Mouse (Mus musculus) 3134 (cell line): ENCODE measurements around the gene Ggta1.

Experiments
- DNase-seq: peaks from one replicate; pipeline ENCODE4 v3.0.0-alpha.2; 2011; ENCODE audit warnings: low spot score; ENCODE audit not compliant: insufficient read length; ENCODE audit errors: extremely low read depth

Ggta1 gene

DNA sequence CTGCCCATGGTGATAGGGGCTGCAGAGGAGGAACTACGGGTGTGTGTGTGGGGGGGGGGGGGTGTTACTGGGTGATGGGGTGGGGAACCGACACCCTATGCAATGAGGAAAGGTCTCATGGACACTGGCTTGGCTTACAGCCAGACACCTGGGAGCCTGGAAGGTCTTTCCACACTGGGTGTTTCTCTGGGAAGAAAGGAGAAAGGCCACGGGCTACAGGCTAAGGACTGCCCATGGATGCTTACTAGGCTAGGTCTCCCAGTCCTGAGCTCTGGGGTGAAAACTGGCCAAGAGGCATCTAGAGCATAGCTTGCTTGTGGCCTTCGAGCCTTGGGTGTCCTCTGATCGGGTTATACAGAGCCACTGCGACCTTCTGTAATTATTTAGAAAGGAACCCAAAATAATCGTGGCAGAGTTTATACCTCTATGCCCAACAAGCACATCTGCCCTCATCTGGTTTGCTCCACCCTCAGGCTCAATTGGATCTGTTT lies at the start of gene Ggta1:
Gene Ggta1 (minus strand): TSS at position 441 of the 491 bp plus-strand sequence.
- peak; percentile 37 for DNase-seq

DNA sequence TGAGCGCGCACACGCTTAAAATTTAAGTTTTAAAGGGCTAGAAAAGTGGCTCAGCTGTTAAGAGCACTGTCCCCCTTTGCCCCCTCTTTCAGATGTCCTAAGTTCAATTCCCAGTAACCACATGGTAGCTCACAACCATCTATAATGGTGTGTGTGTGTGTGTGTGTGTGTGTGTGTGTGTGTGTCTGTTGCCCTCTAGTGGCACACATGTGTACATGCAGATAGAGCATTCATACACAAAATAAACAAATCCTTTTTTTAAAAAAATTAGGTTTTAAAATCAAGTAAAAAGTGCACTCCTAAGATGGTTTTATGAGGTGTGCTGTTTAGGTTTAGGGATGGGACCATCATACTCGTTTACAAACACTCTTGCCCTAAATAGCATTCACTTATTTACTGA lies 49.2 kb upstream of the Ggta1 start:
- no peak for DNase-seq

DNA sequence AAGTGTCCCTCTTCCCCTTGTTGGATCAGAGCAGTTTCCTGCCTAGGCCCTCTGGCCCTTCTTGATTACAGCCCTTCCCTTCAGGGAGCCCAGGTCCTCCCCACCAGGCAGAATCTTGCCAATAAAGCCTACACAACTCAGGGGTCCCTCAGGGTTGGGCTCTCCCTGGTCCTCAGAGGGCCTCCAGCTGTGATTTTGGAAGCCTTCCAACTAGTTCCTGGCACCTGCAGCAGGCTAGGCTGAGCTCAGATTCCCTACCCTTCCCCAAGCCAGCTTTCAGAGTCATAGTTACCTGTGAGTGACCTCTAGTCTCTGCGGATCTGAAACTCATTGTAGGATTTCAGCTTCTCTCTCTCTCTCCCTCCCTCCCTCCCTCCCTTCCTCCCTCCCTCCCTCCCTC lies 47.9 kb upstream of the Ggta1 start:
- no peak for DNase-seq

DNA sequence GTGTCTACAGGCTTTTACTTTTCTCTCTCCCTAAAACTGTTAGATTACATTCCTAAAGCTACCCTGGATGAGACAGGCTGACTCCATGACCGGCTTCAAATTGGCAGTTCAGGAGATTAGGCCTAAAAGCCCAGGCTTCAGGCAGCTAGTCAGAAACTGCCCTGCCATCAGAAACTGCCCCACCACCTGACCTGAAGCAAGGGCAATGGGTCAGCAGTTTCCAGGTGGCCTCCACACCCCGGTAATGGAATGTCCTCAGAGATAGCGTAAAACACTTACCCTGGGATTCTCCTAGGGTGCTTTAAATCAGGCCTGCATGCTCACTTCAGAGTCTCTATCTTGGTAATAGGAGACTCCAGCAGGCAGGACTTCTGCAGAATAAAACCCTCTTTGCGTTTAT lies 46.9 kb upstream of the Ggta1 start:
- DNase-seq = no peak

DNA sequence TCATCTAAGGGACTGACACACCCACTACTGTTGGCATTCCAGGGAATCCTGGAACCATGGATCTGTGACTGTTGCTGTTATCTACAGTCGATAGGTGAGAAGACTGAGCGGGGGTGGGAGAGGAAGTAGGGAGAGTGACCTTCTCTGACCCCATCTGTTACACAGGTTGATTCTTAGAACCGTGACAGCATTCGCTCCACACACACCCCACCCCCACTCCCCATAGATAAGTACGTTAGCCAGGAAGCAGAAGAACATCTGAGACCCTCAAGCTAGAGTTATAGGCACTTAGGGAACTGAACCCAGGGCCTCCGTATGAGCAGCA lies 46.3 kb upstream of the Ggta1 start:
- no peak for DNase-seq

DNA sequence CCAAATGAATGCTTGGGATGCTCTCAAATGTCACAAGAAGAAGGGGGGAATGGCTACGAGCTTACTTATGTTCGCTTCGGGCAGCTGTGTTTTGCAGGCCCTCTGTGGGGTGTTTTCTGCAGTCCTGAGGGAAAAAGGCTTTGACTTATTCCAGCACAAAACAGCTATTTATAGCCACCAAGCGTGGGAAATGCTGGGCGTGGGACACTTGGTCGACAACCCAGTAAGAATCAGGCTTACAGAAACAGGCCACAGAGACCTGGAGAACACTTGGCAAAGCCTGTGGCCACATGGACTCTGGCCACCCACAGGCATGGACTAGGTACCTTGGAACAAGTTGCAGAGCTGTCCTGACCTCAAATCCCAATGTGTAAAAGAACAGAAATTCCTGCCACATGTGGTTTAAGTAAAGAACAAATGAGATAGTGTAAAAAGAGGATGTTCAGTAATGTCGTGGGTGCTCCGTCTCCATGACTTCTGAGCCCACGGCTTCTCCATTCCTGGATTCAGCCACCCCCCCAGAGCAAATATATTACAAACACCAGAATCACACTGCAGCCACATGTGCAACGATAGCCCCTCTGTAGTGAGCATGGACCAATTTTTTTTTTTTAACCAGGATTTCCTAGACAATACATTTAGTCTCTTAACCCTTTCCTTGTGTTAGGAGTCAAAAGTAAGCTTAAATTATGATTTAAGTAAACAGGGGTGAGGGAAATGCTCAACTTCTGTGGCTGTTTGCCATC lies 45.7 kb upstream of the Ggta1 start:
- peak; percentile 73 for DNase-seq

DNA sequence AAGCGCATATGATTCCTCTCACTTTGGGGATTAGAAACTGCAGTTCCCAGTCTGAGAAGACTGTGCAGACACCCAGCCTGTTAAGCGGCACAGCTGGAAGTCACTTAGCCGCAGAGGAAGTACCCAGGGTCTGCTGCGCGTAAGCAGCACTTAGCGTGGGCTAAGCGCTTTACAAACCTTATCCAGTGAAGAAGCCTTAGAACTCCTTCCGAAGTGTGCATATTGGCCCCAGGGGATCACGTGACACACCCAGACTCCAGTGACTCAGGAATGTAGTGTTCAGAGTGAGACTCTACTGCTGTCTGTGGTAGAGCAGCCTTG lies 44.1 kb upstream of the Ggta1 start:
- DNase-seq = no peak

DNA sequence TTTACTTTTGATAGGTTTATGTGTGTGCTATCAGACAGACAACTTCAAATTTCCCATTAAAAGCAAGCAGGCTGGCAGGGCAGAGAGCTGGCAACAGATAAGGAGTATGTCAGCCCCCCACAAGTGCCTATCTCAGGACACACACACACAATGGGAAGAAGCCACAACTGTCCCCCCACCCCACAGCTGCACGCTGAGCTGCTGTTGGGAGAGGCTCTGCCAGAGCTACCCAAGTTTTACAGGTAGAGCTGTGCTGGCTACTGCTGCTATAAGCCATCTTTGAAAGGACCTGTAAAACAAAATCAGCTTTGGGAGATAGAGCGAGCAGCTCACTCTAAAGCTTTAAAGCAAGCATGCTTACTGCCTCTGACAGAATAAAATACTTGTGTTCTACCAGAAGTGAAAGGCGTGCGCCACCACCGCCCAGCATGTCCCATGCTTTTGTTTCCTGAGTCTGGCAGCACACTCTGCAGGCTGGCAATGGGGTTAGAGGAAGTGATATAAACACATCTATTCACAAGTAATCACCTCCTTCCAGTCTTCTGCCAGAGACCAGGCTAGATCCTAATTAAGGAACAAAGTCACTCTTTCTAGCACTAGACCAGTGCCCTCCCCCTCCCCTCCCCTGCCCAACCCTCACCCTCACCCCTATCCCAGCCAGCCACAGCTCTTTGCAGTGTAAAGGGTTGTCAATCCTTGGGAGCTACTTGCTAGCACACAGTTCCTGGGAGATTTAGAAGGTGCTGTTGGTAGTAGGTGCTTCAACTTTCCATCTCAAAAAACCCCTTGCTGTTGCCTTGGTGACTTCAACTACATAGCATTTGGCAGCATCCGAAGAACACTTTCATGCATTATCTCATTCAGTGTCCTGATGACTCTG lies 43.5 kb upstream of the Ggta1 start:
- DNase-seq = no peak

DNA sequence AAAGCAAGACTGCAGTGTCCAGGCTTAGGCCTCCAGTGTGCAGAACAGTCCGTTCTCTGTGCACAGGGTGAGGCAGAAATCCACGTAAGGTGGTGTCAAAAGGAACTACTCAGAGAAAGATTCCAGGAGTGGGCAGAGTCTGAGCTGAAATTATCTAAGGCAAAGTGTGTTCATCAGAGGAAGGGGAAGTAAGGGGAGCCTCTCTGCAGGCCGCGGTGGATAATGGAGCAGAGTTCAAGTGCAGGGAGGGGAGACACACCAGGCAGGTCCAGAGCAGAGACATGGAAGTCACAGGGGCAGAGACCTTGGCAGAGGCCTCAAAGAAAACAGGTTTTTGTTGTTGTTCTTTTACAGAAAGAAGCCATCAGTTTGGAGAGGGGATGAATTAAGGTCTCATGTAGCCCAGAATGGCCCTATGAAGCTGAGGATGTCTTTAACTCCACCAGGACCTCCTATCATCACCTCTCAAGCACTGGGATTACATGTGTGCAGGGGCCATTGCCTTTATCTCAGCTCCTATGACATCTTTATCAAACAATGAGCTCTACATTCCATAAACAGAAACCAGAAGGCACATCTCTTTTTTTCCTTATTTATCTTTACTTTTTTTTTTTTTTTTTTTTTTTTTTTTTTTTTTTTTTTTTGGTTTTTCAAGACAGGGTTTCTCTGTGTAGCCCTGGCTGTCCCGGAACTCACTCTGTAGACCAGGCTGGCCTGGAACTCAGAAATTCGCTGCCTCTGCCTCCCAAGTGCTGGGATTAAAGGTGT lies 42.7 kb upstream of the Ggta1 start:
- DNase-seq = no peak

DNA sequence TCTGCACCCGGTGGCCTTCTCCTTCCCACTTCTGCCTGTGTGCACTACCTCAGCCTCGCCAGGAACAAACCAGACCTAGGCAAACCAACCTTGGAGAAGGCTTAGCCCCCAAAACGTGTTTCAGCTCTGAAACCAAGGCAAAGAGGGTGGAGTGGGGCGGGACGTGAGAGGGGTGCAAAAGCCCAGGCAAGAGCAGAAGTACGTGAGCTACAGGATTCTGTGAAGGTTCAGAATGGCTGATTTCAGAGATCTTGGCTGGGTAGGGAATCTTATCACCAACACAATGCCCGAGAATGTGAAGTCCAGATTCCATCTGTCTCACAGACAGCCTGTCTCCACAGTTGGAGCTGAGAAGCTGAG lies 41.4 kb upstream of the Ggta1 start:
- DNase-seq = no peak

DNA sequence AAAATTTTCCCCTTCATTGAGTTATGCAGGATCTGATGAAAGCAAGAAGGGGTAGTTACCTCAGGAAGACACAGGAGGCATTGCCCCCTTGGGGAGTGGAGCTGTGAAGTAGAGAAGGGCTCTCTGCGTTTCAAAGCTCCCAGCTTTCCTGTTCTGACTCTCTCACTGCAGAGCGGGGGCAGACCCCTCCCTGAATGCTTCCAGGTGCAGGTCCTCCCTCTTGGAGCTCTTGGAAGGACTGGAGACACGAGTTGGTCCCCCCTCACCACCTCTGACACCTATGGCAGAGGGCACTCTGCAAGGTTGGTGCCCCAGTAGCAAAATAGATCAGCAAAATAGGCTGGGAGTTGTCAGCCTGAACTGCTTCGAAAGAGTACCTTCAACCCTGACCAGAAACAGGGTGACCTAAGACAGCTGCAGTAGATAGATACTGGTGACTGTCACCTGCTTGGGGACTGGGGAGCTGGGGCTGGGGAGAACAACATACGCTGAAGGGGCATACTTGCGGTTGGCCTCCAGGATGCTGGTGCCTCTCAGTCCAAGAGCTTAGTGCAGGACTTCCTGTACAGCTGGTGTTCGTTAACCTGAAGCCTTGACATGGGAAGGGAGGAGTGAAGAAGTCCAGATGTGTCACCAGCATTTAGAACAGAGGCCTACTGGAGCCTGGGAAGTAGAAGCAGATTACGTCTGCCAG lies 40.8 kb upstream of the Ggta1 start:
- no peak for DNase-seq

DNA sequence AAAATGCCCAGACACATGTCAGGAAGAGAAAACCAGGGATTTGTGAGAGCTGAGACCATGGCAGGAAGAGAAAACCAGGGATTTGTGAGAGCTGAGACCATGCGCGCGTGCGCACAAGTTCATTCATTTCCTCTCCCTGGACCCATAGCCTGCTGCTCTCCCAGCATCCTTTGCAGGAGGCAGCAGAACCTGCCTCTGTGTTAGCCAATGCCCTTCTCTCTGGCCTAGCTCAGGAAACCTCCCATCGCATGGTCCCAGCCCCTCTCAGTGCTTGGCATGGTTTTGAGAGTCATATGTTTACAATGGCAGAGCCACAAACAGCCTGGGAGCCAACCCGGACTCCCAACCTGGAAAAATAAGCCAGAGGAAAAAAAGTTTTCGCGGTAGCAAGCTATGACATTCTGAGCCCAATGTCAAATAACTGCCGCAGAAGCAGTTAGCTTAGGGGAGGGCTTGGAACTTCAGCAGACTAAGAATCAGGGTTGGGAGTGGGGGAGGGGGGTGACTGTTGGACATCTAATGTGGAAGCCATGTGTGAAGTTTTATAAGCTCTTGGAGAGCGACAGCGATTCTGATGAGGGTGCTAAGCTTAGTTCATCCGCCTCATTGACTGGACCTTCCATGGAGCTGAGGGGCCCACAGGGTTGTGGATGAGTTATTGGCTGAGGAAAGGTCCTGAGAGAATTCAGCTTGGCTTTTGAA lies 40.1 kb upstream of the Ggta1 start:
- DNase-seq = no peak

DNA sequence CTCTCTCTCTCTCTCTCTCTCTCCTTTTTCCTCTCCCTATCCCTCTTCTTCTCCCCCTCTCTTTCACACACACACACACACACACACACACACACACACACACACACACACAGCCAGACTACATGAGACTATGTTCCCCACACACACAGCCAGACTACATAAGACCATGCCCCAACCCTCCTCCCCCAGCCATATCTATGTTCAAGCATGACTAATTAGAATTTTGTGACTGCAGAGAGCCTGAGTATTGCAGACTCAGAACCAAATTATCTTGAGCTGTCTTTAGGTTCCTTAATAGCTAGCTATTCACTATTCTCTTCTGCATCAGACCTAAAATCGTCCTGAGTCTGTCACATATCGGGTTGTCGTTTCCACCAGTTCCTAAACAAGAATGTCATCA lies 39.5 kb upstream of the Ggta1 start:
- no peak for DNase-seq

DNA sequence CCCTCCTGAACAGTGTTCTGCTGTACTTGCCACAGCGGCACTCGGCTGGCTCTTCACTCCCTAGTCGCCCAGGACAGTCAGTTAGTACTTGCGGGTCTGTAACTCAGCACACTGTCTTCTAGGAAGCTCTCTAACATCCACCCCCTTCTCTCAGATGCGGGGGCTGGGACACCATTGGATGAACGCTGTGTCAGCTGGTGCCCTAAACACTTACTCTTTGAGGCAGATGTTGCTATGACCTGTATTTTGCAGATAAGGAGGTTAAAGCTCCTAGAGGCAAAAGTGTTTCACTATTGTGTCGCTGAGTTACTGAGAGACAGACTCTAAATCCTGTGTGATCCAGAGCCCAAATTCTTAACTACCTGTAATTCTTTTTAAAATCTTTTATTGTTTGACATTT lies 36.4 kb upstream of the Ggta1 start:
- no peak for DNase-seq

DNA sequence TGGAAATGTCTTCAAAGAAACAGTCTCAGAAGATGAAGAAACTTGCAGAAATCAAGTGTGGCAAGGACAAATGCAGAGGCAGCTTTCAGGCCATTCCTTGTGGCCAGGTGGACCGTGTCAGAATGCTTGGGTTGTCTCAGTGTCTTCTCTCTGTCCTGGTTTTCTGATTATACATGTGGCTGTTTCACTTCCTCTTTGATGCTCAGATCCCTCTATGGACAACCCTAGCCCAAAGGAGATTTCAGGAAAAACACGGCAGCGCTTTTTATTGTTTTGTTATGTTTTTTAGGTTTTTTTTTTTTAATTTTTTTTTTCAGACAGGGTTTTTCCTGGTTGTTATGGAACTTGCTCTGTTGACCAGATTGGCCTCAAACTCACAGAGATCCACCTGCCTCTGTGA lies 35.9 kb upstream of the Ggta1 start:
- DNase-seq = no peak

DNA sequence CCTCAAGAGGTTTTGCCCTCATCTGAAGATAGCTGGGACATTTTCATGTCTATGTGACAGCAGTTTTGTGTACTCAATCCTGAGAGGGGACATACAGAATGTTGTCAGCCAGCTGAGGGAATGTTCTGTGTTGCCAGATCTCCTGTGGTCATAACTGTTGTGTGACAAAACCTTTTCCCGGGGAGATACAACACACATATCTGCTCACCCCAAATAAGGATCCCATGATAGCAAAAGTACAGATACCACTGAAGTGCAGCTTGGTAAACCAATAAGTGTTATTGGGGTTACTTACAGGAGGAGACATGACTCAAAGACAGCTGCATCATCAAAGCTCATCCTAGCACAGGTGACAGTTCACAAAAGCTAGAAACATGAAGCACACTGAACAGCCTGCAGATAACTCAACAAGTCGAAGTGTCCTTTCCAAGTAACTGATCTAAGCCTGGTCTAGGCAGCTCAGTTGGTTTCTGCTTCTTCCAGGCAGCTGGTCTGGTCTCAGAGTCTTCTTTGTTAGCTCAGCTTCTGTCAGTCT lies 34.7 kb upstream of the Ggta1 start:
- DNase-seq = no peak

DNA sequence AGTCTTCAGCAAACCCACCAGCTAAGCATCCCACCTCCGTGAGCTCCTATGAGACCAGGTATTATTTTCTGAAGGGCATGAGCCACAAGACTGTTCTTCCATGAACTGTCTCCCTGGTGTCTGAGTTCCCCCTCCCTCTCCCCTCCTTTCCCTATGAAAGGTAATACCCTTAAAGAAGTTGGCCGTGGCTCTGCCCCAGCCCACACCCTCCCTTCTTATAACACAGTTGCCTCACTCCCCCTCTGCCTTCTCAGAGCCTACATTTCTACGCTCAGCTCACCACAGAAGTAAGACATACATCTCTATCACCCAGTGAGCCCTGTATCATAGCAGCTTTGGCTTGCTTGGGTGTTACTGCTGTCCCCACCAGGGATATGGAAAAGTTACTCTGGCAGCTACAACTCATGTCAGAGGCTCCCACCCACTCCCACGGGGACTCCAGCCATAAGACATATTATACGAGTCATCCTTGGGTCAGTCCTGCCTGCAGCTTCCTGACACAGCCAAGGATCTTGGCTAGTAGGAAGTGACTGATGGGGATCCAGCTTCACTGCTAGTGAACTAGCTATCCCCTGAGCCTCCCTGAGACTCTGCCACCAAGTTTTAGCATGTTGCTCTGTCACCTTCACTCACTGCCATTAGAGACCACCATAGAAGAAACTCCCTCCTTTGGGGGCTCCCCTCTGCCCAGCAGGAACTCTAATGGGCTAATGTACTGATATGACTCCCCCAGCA lies 33.4 kb upstream of the Ggta1 start:
- no peak for DNase-seq

DNA sequence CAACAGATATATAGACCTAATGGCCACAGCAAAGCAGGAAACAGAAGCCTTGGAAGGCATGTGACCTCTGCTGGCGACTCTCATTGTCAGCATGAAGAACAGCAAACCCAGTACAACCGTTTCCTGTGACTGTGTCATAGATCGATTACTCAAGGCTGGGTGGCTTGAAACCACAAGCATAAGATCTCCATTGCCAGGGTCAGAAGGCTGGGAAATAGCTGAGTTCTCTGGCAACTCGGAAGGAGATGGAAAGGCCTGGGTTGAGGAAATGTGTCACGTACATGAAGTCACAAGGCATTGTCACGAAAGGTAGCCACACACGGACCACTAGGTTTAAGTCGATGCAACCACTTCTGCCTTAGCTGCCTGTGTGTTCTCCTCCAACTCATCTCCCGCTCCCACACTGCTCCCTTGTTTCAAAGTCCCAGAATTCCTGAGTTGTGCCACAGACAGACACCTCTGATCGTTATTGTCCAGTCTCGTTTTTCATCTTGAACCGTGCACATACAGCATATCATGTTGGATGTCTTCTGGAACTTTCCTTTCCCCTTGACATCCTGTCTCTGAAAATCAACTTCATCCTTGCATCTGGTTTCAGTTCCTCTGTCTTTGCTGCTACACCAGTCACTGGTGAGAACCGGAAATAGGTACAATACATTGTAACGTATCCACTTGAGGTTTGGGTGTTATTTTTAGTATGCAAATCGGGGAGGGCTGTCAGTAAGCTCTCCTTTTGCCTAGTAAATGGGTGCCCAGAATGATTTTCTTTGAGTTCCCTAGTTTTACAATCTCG lies 32.7 kb upstream of the Ggta1 start:
- peak; percentile 40 for DNase-seq

DNA sequence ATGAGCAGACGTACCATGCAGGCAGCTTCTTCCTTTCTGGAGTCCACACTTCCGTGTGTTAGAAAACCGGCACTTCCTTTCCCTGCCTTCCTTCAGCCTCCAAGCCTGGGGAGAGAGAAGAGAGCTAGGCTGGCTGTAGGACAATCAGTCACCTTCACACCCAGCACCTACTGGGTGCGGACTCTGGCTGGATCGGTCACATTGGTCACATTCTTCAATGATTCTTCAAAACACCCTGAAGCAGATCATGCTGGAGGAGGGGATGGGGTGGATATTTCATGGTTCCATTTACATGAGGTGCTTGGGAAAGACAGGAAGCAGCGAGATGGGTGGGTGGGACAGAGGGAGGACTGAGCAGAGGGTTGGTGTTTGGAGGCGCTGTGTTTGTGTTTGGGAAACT lies 30.5 kb upstream of the Ggta1 start:
- DNase-seq = no peak
